Mouse (Mus musculus) liver, embryonic 14.5 days (tissue): Measurements from ENCODE around the gene Gm21149.
"Not testable (repeated sequence)": the region's sequence is repeated elsewhere in the genome, so short reads cannot be mapped to it uniquely, and the experiment has no call there.

Source experiments
- CTCF ChIP-seq: IDR thresholded peaks from 2 replicates; pipeline ENCODE4 v1.5.1; 2016; ENCODE audit warnings: antibody characterized with exemption, low read depth, control low read depth
- EP300 ChIP-seq: IDR thresholded peaks from 2 replicates; pipeline ENCODE4 v1.6.1; 2016; ENCODE audit warnings: antibody characterized with exemption, low read depth

- TF ChIP-seq CTCF, EP300: not testable (repeated sequence)
Observed at GRCm38 (mm10) chr5:15466218-15466617, 10.1 kb downstream of the Gm21149 start.
